ENCODE assay signal across 12 mouse cellular contexts in genomic region chr14:68198802-68199201, GRCm38 (mm10).
DNase-seq lines count a peak whose midpoint lies in the region; ATAC-seq lines count a peak whose summit lies in the region.
"Had no signal": no experiment of that assay in that cellular context is flagged by ENCODE, and none has a peak within 500 bp of the region (broad histone marks: within the 10 kb centered on the region; RNA-seq: fewer than 3 reads in every experiment).

No protein-coding gene starts in this region.

- H3K9ac ChIP-seq in heart, embryonic 12.5 days, result no peak overlapping the region
- H3K9ac ChIP-seq in hindbrain, embryonic 16.5 days (ENCODE audit: low read depth, low read length), result no peak overlapping the region
- H3K9ac ChIP-seq: liver, embryonic 15.5 days had no signal

- H3K9me3 ChIP-seq in heart, embryonic 12.5 days (replicated peaks), result no peaks in the 10 kb centered on the region
- no peaks in the 10 kb centered on the region for H3K9me3 ChIP-seq in embryonic facial prominence, embryonic 10.5 days
- H3K9me3 ChIP-seq in hindbrain, embryonic 16.5 days (ENCODE audit: control insufficient read depth, low read length), result no peaks in the 10 kb centered on the region
- H3K9me3 ChIP-seq: liver, embryonic 15.5 days had no signal

- no peaks in the 10 kb centered on the region for H3K36me3 ChIP-seq in heart, embryonic 12.5 days
- no peaks in the 10 kb centered on the region for H3K36me3 ChIP-seq in embryonic facial prominence, embryonic 10.5 days (replicated peaks)
- no peaks in the 10 kb centered on the region for H3K36me3 ChIP-seq in hindbrain, embryonic 16.5 days (ENCODE audit: control insufficient read depth, insufficient read depth, low read length)
- H3K36me3 ChIP-seq: liver, embryonic 15.5 days had no signal

- 10% methylated on average over 8 of the region's 8 CpGs for WGBS in heart, embryonic 12.5 days
- WGBS in embryonic facial prominence, embryonic 10.5 days, result 9% methylated on average over 8 of the region's 8 CpGs
- 7% methylated on average over 8 of the region's 8 CpGs for WGBS in hindbrain, embryonic 16.5 days

- H3K4me2 ChIP-seq in heart, embryonic 12.5 days, result peak overlapping the region; percentile 38
- H3K4me2 ChIP-seq in hindbrain, embryonic 16.5 days (ENCODE audit: low read length), result peak overlapping the region; percentile 43
- H3K4me2 ChIP-seq: liver, embryonic 15.5 days had no signal

- ATAC-seq in heart, embryonic 12.5 days (ENCODE audit: insufficient number of reproducible peaks, low FRiP score), result no peak
- ATAC-seq in hindbrain, embryonic 16.5 days, result peak; percentile 59; the same call in 1 of the 2 replicates
- ATAC-seq in CD4-positive, CD25-positive, alpha-beta regulatory T cell, adult 4 months, result no peak

- DNase-seq in heart, postnatal 4 days, result no peak
- DNase-seq in R1 (ENCODE audit: low read depth, low spot score), result peak; percentile 48
- DNase-seq in embryonic facial prominence, embryonic 10.5 days (ENCODE audit: low spot score), result peak; percentile 18
- DNase-seq in gastrocnemius, postnatal 25 days, result no peak
- DNase-seq in thymus, postnatal 10 days (ENCODE audit: low spot score in 2 of 2), result no peak
- DNase-seq: adrenal gland, postnatal 14 days; right cerebral cortex, postnatal 4 days had no signal

- peaks cover 14% of the 10 kb centered on the region for H3K4me1 ChIP-seq in heart, embryonic 12.5 days (replicated peaks)
- peaks cover 24% of the 10 kb centered on the region for H3K4me1 ChIP-seq in embryonic facial prominence, embryonic 10.5 days
- peaks cover 11% of the 10 kb centered on the region for H3K4me1 ChIP-seq in hindbrain, embryonic 16.5 days (ENCODE audit: control insufficient read depth, insufficient read depth, low read depth, low read length)
- H3K4me1 ChIP-seq: liver, embryonic 15.5 days had no signal

- H3K27me3 ChIP-seq in heart, embryonic 12.5 days (replicated peaks), result 0 out of 2 replicates have a peak, but pooled peaks cover 3% of the 10 kb centered on the region
- H3K27me3 ChIP-seq in embryonic facial prominence, embryonic 10.5 days (replicated peaks; ENCODE audit: low read depth, poor library complexity, severe bottlenecking), result peaks cover 15% of the 10 kb centered on the region
- no peaks in the 10 kb centered on the region for H3K27me3 ChIP-seq in hindbrain, embryonic 16.5 days (replicated peaks; ENCODE audit: control insufficient read depth, insufficient read depth, low read length)
- H3K27me3 ChIP-seq: CH12.LX; liver, embryonic 15.5 days had no signal

- H3K27ac ChIP-seq in heart, embryonic 12.5 days (ENCODE audit: poor library complexity, severe bottlenecking), result no peak overlapping the region
- no peak overlapping the region for H3K27ac ChIP-seq in embryonic facial prominence, embryonic 10.5 days (replicated peaks)
- H3K27ac ChIP-seq in hindbrain, embryonic 16.5 days (ENCODE audit: low read depth, low read length), result no peak overlapping the region
- H3K27ac ChIP-seq: liver, embryonic 15.5 days had no signal

- H3K4me3 ChIP-seq in heart, embryonic 12.5 days, result no peak overlapping the region
- H3K4me3 ChIP-seq in embryonic facial prominence, embryonic 10.5 days, result no peak overlapping the region
- no peak overlapping the region for H3K4me3 ChIP-seq in hindbrain, embryonic 16.5 days (ENCODE audit: low read length)
- H3K4me3 ChIP-seq: liver, embryonic 15.5 days had no signal

Comparison
In these comparisons a context has a peak if more than half of its experiments do, and no peak if none do; other contexts are left out.
1. DNase-seq: peak in R1 (single experiment) and embryonic facial prominence, embryonic 10.5 days (single experiment); none in heart, postnatal 4 days (single experiment), gastrocnemius, postnatal 25 days (single experiment) and thymus, postnatal 10 days (0 of 2).